Mouse (Mus musculus) limb, embryonic 11.5 days (tissue): ENCODE data around the gene Cd47. TPM values are rescaled to one million over a fixed set of nuclear protein-coding genes. Genes with fewer than 3 reads are reported as not detected.
"Not testable (repeated sequence)": the region's sequence is repeated elsewhere in the genome, so short reads cannot be mapped to it uniquely, and the experiment has no call there.

Source experiments
- ATAC-seq: fragments of 200-750 bp; cut with Nextera tagmentation; 2 replicates; pipeline ENCODE4 v1.8.0; 2017; ENCODE audit warnings: low read depth; ENCODE audit not compliant: insufficient number of reproducible peaks, low FRiP score, low TSS enrichment
- DNase-seq: peaks from one replicate; pipeline ENCODE4 v3.0.0-alpha.2; 2015; ENCODE audit warnings: low spot score
- H3K27ac ChIP-seq: fragments of 300-500 bp; sonication (generic); replicated peaks from 2 replicates; pipeline ENCODE4 v1.5.1; 2014; ENCODE audit warnings: low read depth, mild to moderate bottlenecking, low read length
- H3K27me3 ChIP-seq: fragments of 300-500 bp; sonication (generic); 2 replicates; pipeline ENCODE4 v1.6.1; 2014; ENCODE audit warnings: mild to moderate bottlenecking, low read length, mixed read lengths; ENCODE audit not compliant: control insufficient read depth, insufficient read depth
- H3K36me3 ChIP-seq: fragments of 300-500 bp; sonication (generic); 2 replicates; pipeline ENCODE4 v1.6.1; 2014; ENCODE audit warnings: mild to moderate bottlenecking, low read length, moderate library complexity, mixed read lengths; ENCODE audit not compliant: control insufficient read depth, insufficient read depth
- H3K4me1 ChIP-seq: fragments of 300-500 bp; sonication (generic); 2 replicates; pipeline ENCODE4 v1.6.1; 2014; ENCODE audit warnings: low read length, mixed read lengths; ENCODE audit not compliant: control insufficient read depth, insufficient read depth
- H3K4me2 ChIP-seq: fragments of 300-500 bp; sonication (generic); 2 replicates; pipeline ENCODE4 v1.6.1; 2014; ENCODE audit warnings: low read depth, mild to moderate bottlenecking, moderate library complexity; ENCODE audit not compliant: severe bottlenecking
- H3K4me3 ChIP-seq: fragments of 300-500 bp; sonication (generic); 2 replicates; pipeline ENCODE4 v1.5.1; 2014; ENCODE audit warnings: low read depth, low read length
- H3K9ac ChIP-seq: fragments of 300-500 bp; sonication (generic); 2 replicates; pipeline ENCODE4 v1.6.1; 2014; ENCODE audit warnings: mild to moderate bottlenecking, low read length
- H3K9me3 ChIP-seq: fragments of 300-500 bp; sonication (generic); 2 replicates; pipeline ENCODE4 v1.6.1; 2016; ENCODE audit warnings: low read length; ENCODE audit not compliant: control insufficient read depth
- WGBS: fragments of 180-500 bp; shearing (Covaris S2); extraction: QIAGEN DNeasy Blood & Tissue Kit; methylation state at CpG from one replicate; pipeline ENCODE4 v1.1.7; 2014; 5-methylcytosine and 5-hydroxymethylcytosine counted together
- polyA plus RNA-seq: library from polyadenylated mRNA; unstranded; fragments of >200 nt; fragmentation: Nextera tagmentation; extraction: Ambion mirVana; gene quantifications from 2 replicates; pipeline ENCODE4 v1.2.1, GENCODE M21; 2014

Cd47 gene
- polyA plus RNA-seq, 1 experiment from 2014 or later: 32.7 TPM

DNA sequence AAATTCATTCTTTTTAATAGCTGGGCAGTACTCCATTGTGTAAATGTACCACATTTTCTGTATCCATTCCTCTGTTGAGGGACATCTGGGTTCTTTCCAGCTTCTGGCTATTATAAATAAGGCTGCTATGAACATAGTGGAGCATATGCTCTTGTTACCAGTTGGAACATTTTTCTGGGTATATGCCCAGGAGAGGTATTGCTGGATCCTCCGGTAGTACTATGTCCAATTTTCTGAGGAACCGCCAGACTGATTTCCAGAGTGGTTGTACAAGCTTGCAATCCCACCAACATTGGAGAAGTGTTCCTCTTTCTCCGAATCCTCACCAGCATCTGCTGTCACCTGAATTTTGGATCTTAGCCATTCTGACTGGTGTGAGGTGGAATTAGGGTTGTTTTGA lies 30.6 kb downstream of the Cd47 start:
- H3K4me1 ChIP-seq, H3K9me3 ChIP-seq, ATAC-seq, H3K27ac ChIP-seq, H3K4me2 ChIP-seq, H3K9ac ChIP-seq, H3K27me3 ChIP-seq, H3K36me3 ChIP-seq, DNase-seq, H3K4me3 ChIP-seq: not testable (repeated sequence)
- WGBS: 97% methylated on average over 3 of the region's 3 CpGs

DNA sequence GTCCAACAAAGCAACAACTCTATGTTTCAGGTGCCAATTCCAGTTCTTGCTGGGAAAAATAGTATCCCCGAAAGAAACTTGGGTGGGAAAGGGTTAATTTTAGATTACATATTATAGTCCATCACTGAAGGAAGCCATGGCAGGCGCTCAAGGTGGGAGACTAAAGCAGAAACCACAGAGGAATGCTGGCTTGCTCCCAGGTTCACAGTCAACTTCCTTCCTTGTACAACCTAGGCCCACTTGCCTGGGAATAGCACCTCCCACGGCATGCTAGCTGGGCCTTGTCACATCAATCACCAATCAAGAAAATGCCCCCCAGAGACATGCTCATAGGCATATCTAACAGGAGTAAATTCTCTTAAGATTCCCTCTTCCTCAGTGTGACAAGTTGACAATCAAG lies 32.0 kb downstream of the Cd47 start:
- Histone ChIP-seq H3K4me3 (no peak overlapping the region), H3K27ac (no peak overlapping the region), H3K4me2 (no peak overlapping the region), H3K9ac (no peak overlapping the region), H3K9me3 (no peaks in the 10 kb centered on the region), H3K27me3 (no peaks in the 10 kb centered on the region), H3K4me1 (no peaks in the 10 kb centered on the region), H3K36me3 (no peaks in the 10 kb centered on the region)
- no peak for DNase-seq
- WGBS: 82% methylated on average over 3 of the region's 3 CpGs
- ATAC-seq: no peak

DNA sequence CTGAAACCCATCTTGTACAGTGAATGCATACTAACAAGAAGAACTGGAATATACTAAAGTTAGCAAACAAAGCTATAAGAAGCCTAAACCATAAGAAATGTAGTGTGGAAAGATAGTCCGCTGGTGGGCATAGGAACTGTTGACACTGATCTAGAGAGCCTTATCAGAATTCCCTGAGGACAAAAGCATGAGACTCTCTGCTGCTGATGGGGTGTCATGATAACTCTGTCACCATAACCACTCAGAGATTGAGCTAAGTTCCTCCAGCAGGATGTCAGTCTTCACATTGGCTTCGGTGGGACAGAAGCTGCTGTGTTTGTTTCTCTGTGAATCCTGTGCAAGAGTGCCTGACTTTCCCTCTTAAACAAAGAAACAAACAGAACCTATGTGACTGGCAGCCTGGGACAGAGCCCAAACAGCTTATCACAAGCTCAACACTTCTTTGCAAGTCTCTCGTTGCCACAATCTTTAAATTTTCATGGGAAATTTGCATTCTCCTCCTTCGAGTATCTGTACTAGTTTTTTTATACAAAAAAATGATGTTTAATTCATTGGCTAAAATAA lies 33.9 kb downstream of the Cd47 start:
- Histone ChIP-seq H3K9me3 (no peaks in the 10 kb centered on the region), H3K9ac (no peak overlapping the region), H3K4me2 (no peak overlapping the region), H3K4me3 (no peak overlapping the region), H3K27me3 (no peaks in the 10 kb centered on the region), H3K27ac (no peak overlapping the region), H3K4me1 (no peaks in the 10 kb centered on the region), H3K36me3 (no peaks in the 10 kb centered on the region)
- WGBS: 75% methylated on average over 4 of the region's 4 CpGs
- no peak for ATAC-seq
- DNase-seq: no peak

DNA sequence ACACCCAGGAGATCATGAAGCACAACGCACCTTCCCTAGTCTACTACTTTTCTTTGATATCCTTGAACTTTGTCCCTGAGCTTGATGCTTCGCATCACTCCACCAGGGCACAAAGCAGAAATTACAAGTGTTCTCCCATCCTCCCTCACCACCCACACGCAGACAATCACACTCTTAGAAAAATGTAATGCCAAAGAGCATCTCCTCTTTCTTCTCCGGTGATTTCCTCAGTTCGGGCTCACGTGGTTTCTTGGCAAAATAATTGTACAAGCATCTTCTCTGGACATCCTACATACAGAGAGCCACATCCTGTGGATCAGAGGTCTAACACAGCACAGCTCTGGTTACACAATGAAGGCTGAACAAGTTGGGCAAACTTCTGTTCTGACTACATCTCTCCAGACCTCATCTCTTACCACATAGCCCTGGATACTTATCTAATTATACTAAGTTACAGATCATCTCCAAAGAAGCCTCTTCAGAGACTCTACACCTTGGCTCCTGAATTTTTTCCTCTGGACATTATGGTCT lies 36.4 kb downstream of the Cd47 start:
- no peak overlapping the region for H3K27ac ChIP-seq
- H3K9me3 ChIP-seq: no peaks in the 10 kb centered on the region
- H3K4me2 ChIP-seq: no peak overlapping the region
- DNase-seq: no peak
- no peak overlapping the region for H3K9ac ChIP-seq
- WGBS: 92% methylated on average over 6 of the region's 6 CpGs
- no peak overlapping the region for H3K4me3 ChIP-seq
- H3K36me3 ChIP-seq: no peaks in the 10 kb centered on the region
- H3K4me1 ChIP-seq: no peaks in the 10 kb centered on the region
- no peak for ATAC-seq
- no peaks in the 10 kb centered on the region for H3K27me3 ChIP-seq

DNA sequence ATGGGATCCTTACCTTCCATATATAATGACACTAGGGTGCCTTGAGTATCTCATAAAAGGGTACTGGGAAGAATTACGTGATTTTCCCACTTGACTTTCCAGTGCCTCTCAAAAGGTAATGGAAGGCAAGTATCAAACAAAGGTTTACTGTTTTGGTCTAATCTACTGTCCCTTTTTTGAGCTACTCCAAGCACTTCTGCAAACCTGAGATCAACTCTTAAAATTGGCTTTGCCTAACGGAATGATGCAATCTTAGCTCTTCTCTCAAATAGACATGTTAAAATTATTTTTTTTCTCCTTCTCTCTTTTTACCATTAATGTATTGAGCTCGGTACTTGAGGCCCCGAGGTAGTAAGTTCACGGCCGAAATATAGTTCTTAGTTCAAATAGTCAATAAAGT lies 38.6 kb downstream of the Cd47 start:
- H3K4me2 ChIP-seq: no peak overlapping the region
- H3K36me3 ChIP-seq: no peaks in the 10 kb centered on the region
- no peak for ATAC-seq
- H3K27ac ChIP-seq: no peak overlapping the region
- H3K27me3 ChIP-seq: no peaks in the 10 kb centered on the region
- no peaks in the 10 kb centered on the region for H3K9me3 ChIP-seq
- H3K4me1 ChIP-seq: no peaks in the 10 kb centered on the region
- WGBS: 93% methylated on average over 6 of the region's 6 CpGs
- no peak overlapping the region for H3K9ac ChIP-seq
- DNase-seq: no peak
- no peak overlapping the region for H3K4me3 ChIP-seq

DNA sequence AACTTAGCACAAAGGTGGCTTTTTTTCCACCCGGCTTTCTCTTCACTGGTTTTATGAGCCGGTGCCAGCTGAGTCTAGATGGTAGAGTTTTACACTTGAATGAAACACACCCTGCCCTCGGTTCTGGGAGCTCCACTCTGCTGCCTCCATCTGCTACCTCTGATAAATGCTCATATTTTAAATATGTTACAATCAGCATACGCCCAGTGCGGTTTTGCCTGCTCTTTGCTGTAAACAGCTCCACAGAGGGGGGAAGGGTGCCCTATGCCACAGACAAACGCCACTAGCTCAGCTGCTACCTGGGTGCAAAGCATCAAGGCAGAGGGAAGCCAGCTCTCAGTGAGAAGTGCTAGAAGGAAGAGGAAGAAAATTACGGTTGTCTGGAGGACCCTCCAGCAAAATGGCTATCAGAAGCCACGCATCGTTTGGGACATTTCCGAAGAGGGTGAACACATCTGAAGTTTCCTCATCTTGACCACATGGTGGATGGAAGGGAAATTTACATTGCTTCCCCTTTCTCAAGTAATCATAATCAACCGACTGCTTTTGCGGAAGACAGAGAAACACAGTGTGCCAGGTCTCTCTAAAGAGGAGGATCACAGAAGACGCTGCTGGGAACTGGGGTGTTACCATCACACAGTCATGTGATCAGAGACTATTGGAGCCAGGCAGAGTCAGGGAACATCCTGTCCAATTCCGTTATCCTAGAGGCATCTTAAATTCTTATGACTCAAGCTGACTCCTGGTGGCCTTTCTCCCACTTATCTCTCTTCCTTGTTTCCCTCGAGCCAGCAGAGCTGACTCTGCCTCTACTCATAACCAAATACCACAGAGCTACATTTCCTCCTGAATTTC lies 39.6 kb downstream of the Cd47 start:
- no peak overlapping the region for H3K4me3 ChIP-seq
- no peaks in the 10 kb centered on the region for H3K36me3 ChIP-seq
- H3K27ac ChIP-seq: no peak overlapping the region
- no peak for DNase-seq
- H3K4me2 ChIP-seq: no peak overlapping the region
- H3K9me3 ChIP-seq: no peaks in the 10 kb centered on the region
- H3K9ac ChIP-seq: no peak overlapping the region
- H3K27me3 ChIP-seq: no peaks in the 10 kb centered on the region
- 66% methylated on average over 15 of the region's 15 CpGs for WGBS
- ATAC-seq: no peak
- no peaks in the 10 kb centered on the region for H3K4me1 ChIP-seq

DNA sequence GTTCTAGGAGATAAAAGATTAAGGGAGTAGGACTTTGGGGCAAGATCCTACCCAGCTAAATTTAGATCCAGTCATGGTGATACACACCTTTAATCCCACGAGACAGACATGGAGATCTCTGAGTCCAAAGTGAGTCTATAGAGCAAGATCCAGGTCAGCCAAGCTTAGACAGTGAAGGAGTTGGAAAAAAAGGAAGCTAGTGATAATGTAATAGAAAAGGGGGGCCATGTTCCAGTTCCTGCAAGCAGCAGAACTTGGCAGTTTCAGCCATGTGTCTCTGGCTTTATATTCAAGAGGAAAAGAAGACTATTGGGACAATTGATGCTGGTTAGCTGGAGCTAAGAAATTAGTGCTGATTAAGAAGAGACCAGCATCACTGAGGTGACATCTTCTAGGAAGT lies 43.4 kb downstream of the Cd47 start:
- Histone ChIP-seq H3K4me1 (no peaks in the 10 kb centered on the region), H3K27me3 (no peaks in the 10 kb centered on the region), H3K36me3 (no peaks in the 10 kb centered on the region), H3K4me3 (no peak overlapping the region), H3K9ac (no peak overlapping the region), H3K27ac (no peak overlapping the region), H3K4me2 (no peak overlapping the region), H3K9me3 (no peaks in the 10 kb centered on the region)
- DNase-seq (no peak), ATAC-seq (no peak)
- WGBS: 71% methylated on average over 1 of the region's 1 CpGs

DNA sequence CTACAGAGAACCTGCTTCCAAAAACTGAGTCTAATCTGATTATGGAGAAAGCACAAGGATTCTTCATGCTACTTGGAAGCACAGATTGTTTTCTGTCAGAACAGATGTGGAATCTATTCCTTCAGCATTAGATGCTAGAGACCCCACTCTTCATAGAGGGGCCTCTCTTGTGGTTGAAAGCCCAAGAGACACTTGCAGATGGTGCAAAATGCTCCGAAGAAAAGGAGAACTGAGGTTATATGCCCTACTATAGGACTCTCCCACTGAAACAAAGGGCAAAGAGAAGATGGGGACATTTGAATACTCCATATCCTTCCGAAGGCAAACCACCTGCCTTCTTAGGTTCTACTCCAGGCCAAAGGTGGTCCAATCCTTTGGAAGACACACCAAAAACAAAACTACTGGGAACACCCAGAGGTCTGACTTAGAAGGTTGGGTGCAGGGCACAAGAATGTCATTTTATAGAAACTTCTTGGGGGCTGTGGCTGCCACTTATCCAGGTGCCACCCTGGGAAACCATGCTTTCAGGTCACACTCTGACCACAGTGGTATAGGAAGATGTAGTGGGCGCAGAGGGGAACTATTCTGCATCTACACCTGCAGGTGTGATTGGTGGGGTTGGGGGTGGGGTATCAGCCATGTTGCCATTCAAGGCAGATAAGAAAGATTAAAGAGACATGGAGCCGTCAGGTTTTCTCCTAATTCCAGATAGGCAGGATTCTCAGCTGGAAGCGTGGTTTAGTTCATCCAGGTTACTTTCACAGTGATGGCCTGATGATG lies 47.1 kb downstream of the Cd47 start:
- no peak overlapping the region for H3K9ac ChIP-seq
- WGBS: 89% methylated on average over 5 of the region's 5 CpGs
- ATAC-seq (no peak), DNase-seq (no peak)
- H3K4me2 ChIP-seq: no peak overlapping the region
- H3K36me3 ChIP-seq: no peaks in the 10 kb centered on the region
- H3K4me1 ChIP-seq: no peaks in the 10 kb centered on the region
- no peaks in the 10 kb centered on the region for H3K9me3 ChIP-seq
- H3K27me3 ChIP-seq: no peaks in the 10 kb centered on the region
- no peak overlapping the region for H3K4me3 ChIP-seq
- no peak overlapping the region for H3K27ac ChIP-seq
